Mouse (Mus musculus) myocyte (in vitro differentiated cells): ENCODE measurements at regions not wholly inside any gene's neighbourhood (a gene's known extent, or its start where the extent isn't known, plus 50 kb on each side); places are given as distances from the start of the nearest gene placed in this dataset.

Experiments used
- H3K27me3 ChIP-seq: one replicate; pipeline ENCODE4 v1.6.1; 2011; ENCODE audit not compliant: control insufficient read depth, insufficient read depth, insufficient read length
- H3K36me3 ChIP-seq: one replicate; pipeline ENCODE4 v1.6.1; 2011; ENCODE audit not compliant: control insufficient read depth, insufficient read depth
- H3K4me2 ChIP-seq: one replicate; pipeline ENCODE4 v1.6.1; 2011; ENCODE audit warnings: low read depth, control low read depth
- H3K4me3 ChIP-seq: one replicate; pipeline ENCODE4 v1.5.1; 2011; ENCODE audit warnings: mild to moderate bottlenecking, control low read depth, moderate library complexity
- H3K79me2 ChIP-seq: one replicate; pipeline ENCODE4 v1.6.1; 2011; ENCODE audit not compliant: control insufficient read depth, insufficient read depth
- H3ac ChIP-seq: one replicate; pipeline ENCODE4 v1.6.1; 2011; ENCODE audit not compliant: control insufficient read depth, insufficient read length
- CEBPB ChIP-seq: IDR thresholded peaks from 2 replicates; pipeline ENCODE4 v1.6.1; 2011; ENCODE audit warnings: mild to moderate bottlenecking, moderate library complexity; ENCODE audit not compliant: poor library complexity, insufficient read depth, severe bottlenecking
- E2F4 ChIP-seq: IDR thresholded peaks from one replicate; pipeline ENCODE4 v1.6.1; 2011; ENCODE audit warnings: mild to moderate bottlenecking, control low read depth, moderate library complexity; ENCODE audit not compliant: insufficient read depth
- MAX ChIP-seq: IDR thresholded peaks from one replicate; pipeline ENCODE4 v1.6.1; 2011; ENCODE audit warnings: low read depth, mild to moderate bottlenecking, control low read depth
- MYOD1 ChIP-seq, 3 experiments: IDR thresholded peaks; one replicate each; pipeline ENCODE4 v1.6.1; 2011; ENCODE audit warnings: control low read depth in 2 of 3, low read depth in 2 of 3, mild to moderate bottlenecking in 2 of 3, moderate library complexity in 1 of 3; ENCODE audit not compliant: insufficient read length in 2 of 3, control insufficient read depth in 1 of 3
- MYOG ChIP-seq, 3 experiments: IDR thresholded peaks; one replicate each; pipeline ENCODE4 v1.6.1; 2011; ENCODE audit warnings: control low read depth in 2 of 3, low read depth in 2 of 3, mild to moderate bottlenecking in 2 of 3; ENCODE audit not compliant: insufficient read length in 2 of 3, control insufficient read depth in 1 of 3, insufficient read depth in 1 of 3
- POLR2A ChIP-seq: IDR thresholded peaks from one replicate; pipeline ENCODE4 v1.6.1; 2011; ENCODE audit warnings: low read depth, mild to moderate bottlenecking, control low read depth, moderate library complexity; ENCODE audit not compliant: insufficient read length
- POLR2AphosphoS2 ChIP-seq: IDR thresholded peaks from one replicate; pipeline ENCODE4 v1.6.1; 2011; ENCODE audit warnings: low read depth, control low read depth; ENCODE audit not compliant: insufficient read length
- REST ChIP-seq: IDR thresholded peaks from one replicate; pipeline ENCODE4 v1.6.1; 2011; ENCODE audit warnings: mild to moderate bottlenecking, control low read depth, moderate library complexity; ENCODE audit not compliant: insufficient read depth, insufficient read length
- SRF ChIP-seq: IDR thresholded peaks from one replicate; pipeline ENCODE4 v1.6.1; 2011; ENCODE audit warnings: low read depth; ENCODE audit not compliant: control insufficient read depth, insufficient read length
- TCF12 ChIP-seq: IDR thresholded peaks from one replicate; pipeline ENCODE4 v1.6.1; 2011; ENCODE audit warnings: mild to moderate bottlenecking, control low read depth; ENCODE audit not compliant: poor library complexity, insufficient read depth, severe bottlenecking
- TCF3 ChIP-seq: IDR thresholded peaks from one replicate; pipeline ENCODE4 v1.6.1; 2011; ENCODE audit warnings: low read depth, control low read depth; ENCODE audit not compliant: insufficient read length
- USF1 ChIP-seq: IDR thresholded peaks from one replicate; pipeline ENCODE4 v1.6.1; 2011; ENCODE audit warnings: low read depth, mild to moderate bottlenecking, control low read depth, moderate library complexity

DNA sequence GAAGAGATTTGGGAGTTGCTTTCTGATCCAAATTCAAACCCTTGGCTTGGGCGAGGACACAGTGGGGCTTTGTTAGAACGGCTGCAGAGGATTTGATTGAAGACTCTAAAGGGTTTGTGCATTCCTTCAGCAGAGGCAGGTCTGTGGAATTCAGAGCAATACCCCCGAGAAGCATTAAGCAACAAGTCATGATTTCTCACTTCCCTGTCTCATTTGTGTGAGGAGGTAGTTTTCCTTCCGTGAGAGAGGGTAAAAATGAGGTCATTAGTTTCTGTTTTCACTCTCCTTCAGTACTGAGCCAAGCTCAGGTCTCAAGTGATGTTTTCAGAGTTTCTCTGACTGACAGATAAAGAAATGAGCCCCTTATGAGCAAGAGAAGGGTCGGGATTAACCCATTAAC lies 526.9 kb upstream of the Ccdc54 start:
- no peaks in the 10 kb centered on the region for H3K79me2 ChIP-seq
- no peaks in the 10 kb centered on the region for H3K27me3 ChIP-seq
- no peak overlapping the region for H3K4me2 ChIP-seq
- TF ChIP-seq POLR2AphosphoS2: no peak
- TF ChIP-seq CEBPB: no peak
- no peak for TF ChIP-seq SRF
- TF ChIP-seq MAX: no peak
- no peak for TF ChIP-seq E2F4
- TF ChIP-seq POLR2A: no peak
- no peak for TF ChIP-seq TCF12
- TF ChIP-seq TCF3: no peak
- no peak for TF ChIP-seq MYOD1 (IDR thresholded peaks at IDR 0.05; ENCODE audit: control insufficient read depth in 1 of 3, insufficient read length in 2 of 3, low read depth in 2 of 3)
- TF ChIP-seq REST: no peak
- no peak for TF ChIP-seq USF1
- no peak for TF ChIP-seq MYOG (IDR thresholded peaks at IDR 0.05; ENCODE audit: control insufficient read depth in 1 of 3, insufficient read depth in 1 of 3, insufficient read length in 2 of 3, low read depth in 2 of 3)
- H3ac ChIP-seq: no peak overlapping the region
- no peaks in the 10 kb centered on the region for H3K36me3 ChIP-seq
- H3K4me3 ChIP-seq: no peak overlapping the region

DNA sequence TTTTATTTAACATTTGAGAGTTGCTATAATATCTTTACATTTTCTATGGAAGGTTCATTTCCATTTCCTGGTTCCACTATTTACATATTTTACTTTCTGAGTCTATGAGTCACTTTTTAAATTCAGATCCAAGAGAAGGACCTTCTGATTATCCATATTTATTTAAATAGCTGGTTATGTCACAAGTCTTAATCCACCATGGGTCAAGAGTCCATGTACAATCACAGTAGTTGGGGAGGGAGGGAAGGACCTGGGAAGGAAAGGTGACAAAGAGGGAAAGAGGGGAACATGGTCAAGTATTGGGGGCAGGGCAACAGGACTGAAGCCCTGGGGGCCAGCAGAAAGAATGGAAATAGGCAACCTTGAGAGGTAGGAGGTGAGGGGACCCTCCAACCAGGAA lies 518.9 kb upstream of the Ccdc54 start:
- Histone ChIP-seq H3ac (no peak overlapping the region), H3K4me3 (no peak overlapping the region), H3K36me3 (no peaks in the 10 kb centered on the region), H3K4me2 (no peak overlapping the region), H3K79me2 (no peaks in the 10 kb centered on the region), H3K27me3 (no peaks in the 10 kb centered on the region)
- TF ChIP-seq MYOG (IDR thresholded peaks at IDR 0.05; ENCODE audit: control insufficient read depth in 1 of 3, insufficient read depth in 1 of 3, insufficient read length in 2 of 3, low read depth in 2 of 3) (no peak), POLR2AphosphoS2 (no peak), POLR2A (no peak), TCF12 (no peak), REST (no peak), E2F4 (no peak)

DNA sequence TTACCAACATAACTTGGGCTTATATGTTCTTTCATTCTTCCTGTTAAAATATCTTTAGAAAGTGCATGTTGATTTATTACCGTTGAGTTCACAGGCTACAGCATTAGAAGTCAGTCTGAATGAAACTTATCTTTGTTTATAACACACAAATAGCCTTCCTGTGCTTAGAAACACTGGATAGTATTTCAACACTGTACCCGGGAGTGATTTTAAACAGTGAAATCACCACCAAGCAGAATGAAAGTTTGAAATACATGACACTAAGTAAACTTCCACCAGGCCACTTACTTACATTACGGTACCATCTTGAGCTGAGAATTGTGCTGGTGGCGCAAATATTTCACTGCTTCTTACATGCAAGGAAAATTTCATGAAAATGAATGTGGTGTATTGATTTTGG lies 516.5 kb upstream of the Ccdc54 start:
- no peaks in the 10 kb centered on the region for H3K27me3 ChIP-seq
- H3ac ChIP-seq: no peak overlapping the region
- no peak for TF ChIP-seq E2F4
- no peak for TF ChIP-seq POLR2AphosphoS2
- TF ChIP-seq SRF: no peak
- no peak for TF ChIP-seq MYOD1 (IDR thresholded peaks at IDR 0.05; ENCODE audit: control insufficient read depth in 1 of 3, insufficient read length in 2 of 3, low read depth in 2 of 3)
- no peak for TF ChIP-seq TCF12
- no peak for TF ChIP-seq CEBPB
- no peak for TF ChIP-seq POLR2A
- no peak for TF ChIP-seq TCF3
- no peak for TF ChIP-seq USF1
- TF ChIP-seq REST: no peak
- no peaks in the 10 kb centered on the region for H3K36me3 ChIP-seq
- H3K4me3 ChIP-seq: no peak overlapping the region
- no peaks in the 10 kb centered on the region for H3K79me2 ChIP-seq
- H3K4me2 ChIP-seq: no peak overlapping the region

DNA sequence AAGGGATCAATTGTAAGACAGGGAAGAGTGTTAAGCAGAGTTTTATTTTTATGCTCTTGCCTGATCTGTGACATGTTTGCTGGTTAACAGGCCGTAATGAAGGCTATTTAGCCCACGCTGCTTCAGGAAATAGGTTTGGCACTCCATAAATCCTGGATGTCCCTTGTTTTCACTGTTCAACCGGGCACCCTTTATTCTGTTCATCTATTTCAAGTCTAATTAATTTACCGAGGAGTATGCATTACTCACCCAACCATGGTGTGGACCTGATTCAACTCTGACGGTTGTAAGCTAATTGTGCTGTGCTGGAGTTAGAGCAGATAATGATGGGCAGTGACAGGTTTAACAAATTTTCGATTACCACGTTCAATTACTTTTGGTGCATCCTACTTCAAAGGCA lies 495.6 kb upstream of the Ccdc54 start:
- no peaks in the 10 kb centered on the region for H3K79me2 ChIP-seq
- H3K4me2 ChIP-seq: no peak overlapping the region
- H3K27me3 ChIP-seq: no peaks in the 10 kb centered on the region
- TF ChIP-seq TCF12 (no peak), MYOG (IDR thresholded peaks at IDR 0.05; ENCODE audit: control insufficient read depth in 1 of 3, insufficient read depth in 1 of 3, insufficient read length in 2 of 3, low read depth in 2 of 3) (no peak), TCF3 (no peak), POLR2A (no peak), SRF (no peak), MYOD1 (IDR thresholded peaks at IDR 0.05; ENCODE audit: control insufficient read depth in 1 of 3, insufficient read length in 2 of 3, low read depth in 2 of 3) (no peak), POLR2AphosphoS2 (no peak), E2F4 (no peak), MAX (no peak), CEBPB (no peak), USF1 (no peak), REST (no peak)
- no peak overlapping the region for H3ac ChIP-seq
- H3K4me3 ChIP-seq: no peak overlapping the region
- no peaks in the 10 kb centered on the region for H3K36me3 ChIP-seq

- no peak for TF ChIP-seq MAX
- no peaks in the 10 kb centered on the region for H3K36me3 ChIP-seq
- H3K4me3 ChIP-seq: no peak overlapping the region
- no peaks in the 10 kb centered on the region for H3K27me3 ChIP-seq
- H3ac ChIP-seq: no peak overlapping the region
- no peak overlapping the region for H3K4me2 ChIP-seq
- no peaks in the 10 kb centered on the region for H3K79me2 ChIP-seq
Observed at GRCm38 (mm10) chr16:51080146-51080545, 489.2 kb upstream of the Ccdc54 start.
